Mouse (Mus musculus): ENCODE measurements around the gene Daam1.

The Daam1 gene

GRCm38 (mm10) chr12:72039501-72039900, 208.6 kb downstream of the Daam1 start:
- no peak for DNase-seq (ENCODE audit: low spot score in 2 of 2)

- DNase-seq (ENCODE audit: low spot score in 2 of 2) = no peak
Measured at GRCm38 (mm10) chr12:72041238-72041637, 210.4 kb downstream of the Daam1 start.
